Mouse (Mus musculus): ENCODE data around the gene Nxph1.

DNA sequence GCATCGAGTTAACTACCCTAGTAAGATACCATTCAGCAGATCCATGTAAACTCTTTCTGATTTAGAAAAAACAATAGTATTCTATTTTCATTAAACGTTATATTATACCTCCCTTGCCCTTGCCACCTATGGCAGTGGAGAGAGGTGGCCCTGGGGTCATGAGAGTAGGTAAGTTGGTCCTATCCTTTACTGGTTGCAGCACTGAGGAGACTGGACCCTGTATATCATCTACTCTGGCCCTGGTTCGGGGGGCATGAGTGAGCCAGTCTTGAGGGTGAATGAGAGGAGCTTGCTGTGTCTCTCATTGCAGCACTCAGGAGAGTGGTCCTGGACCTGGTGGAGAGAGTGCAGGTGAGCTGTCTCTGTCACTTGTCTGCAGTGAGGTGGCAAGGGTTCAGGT is 33.5 kb upstream of the Nxph1 start:
- TF ChIP-seq CTCF (conservative IDR thresholded peaks at IDR 0.05; ENCODE audit: low read length) (no peak), POU5F1 (IDR thresholded peaks at IDR 0.05; ENCODE audit: borderline replicate concordance, low read length) (no peak), NANOG (IDR thresholded peaks at IDR 0.05; ENCODE audit: borderline replicate concordance, low read length) (no peak)
